Comparison of ENCODE assay signal across 8 mouse cellular contexts in genomic region chr8:107435962-107436831, GRCm38 (mm10). TPM values are rescaled to one million over a fixed set of nuclear protein-coding genes. Genes with fewer than 3 reads are reported as not detected.
DNase-seq lines count a peak whose midpoint lies in the region; ATAC-seq lines count a peak whose summit lies in the region.

Gene Wwp2, plus strand, starts transcription at chr8:107436365.

- peak within 1 kb of the TSS; percentile 96 for H3K4me3 ChIP-seq in megakaryocyte, embryonic 14.5 days (replicated peaks)

- H3K27me3 ChIP-seq in megakaryocyte, embryonic 14.5 days (replicated peaks) = peaks cover 2% of the 10 kb centered on the region

- H3K4me1 ChIP-seq in megakaryocyte, embryonic 14.5 days = peaks cover 42% of the 10 kb centered on the region

- DNase-seq in embryo, embryonic 10.5 days (ENCODE audit: low spot score) = peak; percentile 85
- DNase-seq in gastrocnemius, postnatal 25 days = peak; percentile 74
- DNase-seq in left cerebral cortex, adult 9 months (ENCODE audit: low spot score in 2 of 2) = peak; percentile 36 to 69
- peak; percentile 67 to 72 for DNase-seq in right cerebral cortex, adult 2 months (ENCODE audit: low spot score in 2 of 2)
- DNase-seq in urinary bladder, postnatal 25 days (ENCODE audit: low spot score) = peak; percentile 78

- H3K36me3 ChIP-seq in megakaryocyte, embryonic 14.5 days (replicated peaks; ENCODE audit: low read length) = peaks cover 13% of the 10 kb centered on the region

- no peaks in the 10 kb centered on the region for H3K9me3 ChIP-seq in megakaryocyte, embryonic 14.5 days

- peak; percentile 71 for ATAC-seq in activated CD4-positive, CD25-positive, alpha-beta regulatory T cell, adult 4 months
- peak; percentile 81 for ATAC-seq in inflammation-experienced regulatory T-cells, adult 6 months

RNA-seq across cellular contexts. Expression of gene Wwp2, which starts in this region (rescaled TPM):
- polyA plus RNA-seq in activated CD4-positive, CD25-positive, alpha-beta regulatory T cell, adult 4 months (2017; shearing (Covaris generic)) = 100 to 1,000 TPM in 1 of 2 experiments, 10 to 100 TPM in 1; 82.0 to 116 TPM
- total RNA-seq in gastrocnemius, postnatal 25 days (2021) = 10 to 100 TPM; 13.0 to 16.2 TPM
- polyA plus RNA-seq in inflammation-experienced regulatory T-cells, adult 6 months (2017; shearing (Covaris generic)) = 100 to 1,000 TPM in 2 of 3 experiments, 10 to 100 TPM in 1; 95.1 to 126 (median 115) TPM
- polyA plus RNA-seq in megakaryocyte, embryonic 14.5 days (2012; ENCODE audit: insufficient read depth, low replicate concordance) = 32.4 and 80.9 TPM in 2 replicates

Comparison
In these comparisons a context has a peak if more than half of its experiments do, and no peak if none do; other contexts are left out.
1. Peak in every context shown above with its lines: DNase-seq, ATAC-seq and H3K4me3 ChIP-seq.